Mouse (Mus musculus): ENCODE measurements around the gene Aldh8a1. TPM values are rescaled to one million over a fixed set of nuclear protein-coding genes. Genes with fewer than 3 reads are reported as not detected.

Gene Aldh8a1
- polyA plus RNA-seq, 1 experiment from 2014 or later: 0.38 TPM

DNA sequence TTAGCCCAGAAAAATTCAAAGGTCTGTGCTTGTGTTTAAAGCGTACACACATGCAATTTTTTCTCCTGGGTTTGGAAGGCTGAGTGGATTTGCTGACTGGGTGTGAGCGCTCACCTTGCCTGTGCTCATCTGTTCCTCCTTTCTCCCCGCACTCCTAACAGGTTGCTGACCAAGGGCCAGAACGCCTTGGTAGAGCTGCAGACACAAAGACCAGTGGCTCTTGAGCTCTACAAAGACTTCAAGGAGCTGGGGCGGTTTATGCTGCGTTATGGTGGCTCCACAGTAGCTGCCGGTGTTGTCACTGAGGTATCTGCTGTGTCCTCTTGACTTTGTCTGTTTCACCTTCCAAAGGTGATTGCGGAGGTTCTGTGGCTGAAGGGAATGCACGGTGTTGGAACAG, 9.6 kb upstream of the Aldh8a1 start:
- H3K36me3 ChIP-seq: peaks cover 59% of the 10 kb centered on the region
- H3K4me2 ChIP-seq: no peak overlapping the region
- WGBS: 90% methylated on average over 9 of the region's 9 CpGs
- no peaks in the 10 kb centered on the region for H3K9me3 ChIP-seq (replicated peaks)
- H3K9ac ChIP-seq: no peak overlapping the region
- no peak overlapping the region for H3K27ac ChIP-seq (ENCODE audit: poor library complexity, severe bottlenecking)
- no peaks in the 10 kb centered on the region for H3K27me3 ChIP-seq (replicated peaks)
- ATAC-seq (ENCODE audit: insufficient number of reproducible peaks, low FRiP score): no peak
- H3K4me3 ChIP-seq: no peak overlapping the region
- 0 out of 2 replicates have a peak, but pooled peaks cover 5% of the 10 kb centered on the region for H3K4me1 ChIP-seq (replicated peaks)

GRCm38 (mm10) chr10:21369586-21369985, 7.5 kb upstream of the Aldh8a1 start:
- H3K27ac ChIP-seq (ENCODE audit: poor library complexity, severe bottlenecking): no peak overlapping the region
- H3K27me3 ChIP-seq (replicated peaks): no peaks in the 10 kb centered on the region
- H3K9me3 ChIP-seq (replicated peaks): no peaks in the 10 kb centered on the region
- no peak for ATAC-seq (ENCODE audit: insufficient number of reproducible peaks, low FRiP score)
- no peak overlapping the region for H3K4me3 ChIP-seq
- peaks cover 44% of the 10 kb centered on the region for H3K36me3 ChIP-seq
- no peak overlapping the region for H3K4me2 ChIP-seq
- no peak overlapping the region for H3K9ac ChIP-seq
- H3K4me1 ChIP-seq (replicated peaks): 0 out of 2 replicates have a peak, but pooled peaks cover 5% of the 10 kb centered on the region
- 88% methylated on average over 2 of the region's 2 CpGs for WGBS

DNA sequence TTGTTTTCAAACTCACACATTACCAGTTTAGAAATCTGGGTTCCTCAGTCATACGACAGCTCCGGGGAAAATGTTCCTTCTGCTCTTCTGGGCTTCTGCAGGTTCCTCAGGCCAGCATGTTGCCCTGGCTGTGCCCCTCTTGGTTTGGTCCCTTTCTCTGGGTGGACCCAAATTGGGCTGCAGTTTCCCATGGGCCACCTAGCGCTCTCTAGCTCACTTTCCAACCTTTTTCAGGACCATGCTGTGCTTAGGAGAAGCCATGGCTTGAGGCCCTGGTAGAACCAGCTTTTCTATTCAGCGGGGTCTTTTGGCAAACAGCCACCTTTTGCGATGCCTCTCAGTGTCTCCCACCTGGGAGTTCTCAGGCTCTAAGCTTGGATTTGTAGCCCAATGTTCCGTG, 4.8 kb upstream of the Aldh8a1 start:
- H3K4me1 ChIP-seq (replicated peaks): no peaks in the 10 kb centered on the region
- WGBS: 91% methylated on average over 6 of the region's 6 CpGs
- H3K9me3 ChIP-seq (replicated peaks): no peaks in the 10 kb centered on the region
- H3K36me3 ChIP-seq: peaks cover 30% of the 10 kb centered on the region
- no peaks in the 10 kb centered on the region for H3K27me3 ChIP-seq (replicated peaks)
- H3K9ac ChIP-seq: no peak overlapping the region
- no peak overlapping the region for H3K4me3 ChIP-seq
- H3K27ac ChIP-seq (ENCODE audit: poor library complexity, severe bottlenecking): no peak overlapping the region
- no peak for ATAC-seq (ENCODE audit: insufficient number of reproducible peaks, low FRiP score)
- H3K4me2 ChIP-seq: no peak overlapping the region

DNA sequence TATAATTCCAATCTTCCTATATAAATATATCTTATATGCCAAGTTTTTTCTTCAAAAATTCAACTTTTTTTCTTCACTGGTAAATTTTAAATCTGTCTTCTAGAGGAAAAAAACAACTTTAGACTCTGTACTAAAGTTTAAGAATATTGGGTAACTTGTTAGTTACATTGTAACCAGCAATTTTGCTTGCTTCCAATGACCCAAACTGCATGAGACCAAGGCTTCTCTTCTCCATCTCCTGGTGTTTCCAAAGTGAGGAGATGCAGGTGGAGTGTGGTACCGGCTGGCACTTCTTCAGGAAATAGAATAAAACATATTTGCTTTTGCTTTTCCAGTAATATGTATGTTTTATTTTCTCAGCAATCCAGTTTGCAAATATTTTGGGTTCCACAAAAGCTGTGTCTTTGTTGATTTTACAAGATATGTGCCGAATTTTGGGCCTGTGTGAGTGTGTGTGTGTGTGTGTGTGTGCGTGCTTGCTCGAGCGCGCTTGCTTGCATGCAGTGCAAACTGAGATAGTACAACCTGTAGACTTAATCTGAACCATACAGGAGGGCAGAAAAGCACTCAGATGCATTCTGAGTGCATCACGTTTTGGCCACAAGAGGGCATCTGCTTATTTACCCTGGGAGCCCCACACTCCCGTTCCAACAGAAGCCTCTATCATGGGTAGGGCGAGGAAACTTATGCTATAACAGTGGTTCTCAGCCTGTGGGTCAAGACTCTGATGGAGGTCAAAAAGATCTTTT, 1.3 kb downstream of the Aldh8a1 start:
- H3K4me1 ChIP-seq (replicated peaks): no peaks in the 10 kb centered on the region
- no peak overlapping the region for H3K4me2 ChIP-seq
- peaks cover 15% of the 10 kb centered on the region for H3K27me3 ChIP-seq (replicated peaks)
- H3K9me3 ChIP-seq (replicated peaks): no peaks in the 10 kb centered on the region
- no peak overlapping the region for H3K27ac ChIP-seq (ENCODE audit: poor library complexity, severe bottlenecking)
- no peaks in the 10 kb centered on the region for H3K36me3 ChIP-seq
- no peak overlapping the region for H3K4me3 ChIP-seq
- 68% methylated on average over 9 of the region's 9 CpGs for WGBS
- H3K9ac ChIP-seq: no peak overlapping the region
- ATAC-seq (ENCODE audit: insufficient number of reproducible peaks, low FRiP score): no peak

GRCm38 (mm10) chr10:21382914-21383313, 5.8 kb downstream of the Aldh8a1 start:
- no peak overlapping the region for H3K4me2 ChIP-seq
- 0 out of 2 replicates have a peak, but pooled peaks cover 3% of the 10 kb centered on the region for H3K4me1 ChIP-seq (replicated peaks)
- H3K36me3 ChIP-seq: no peaks in the 10 kb centered on the region
- H3K9me3 ChIP-seq (replicated peaks): no peaks in the 10 kb centered on the region
- H3K27ac ChIP-seq (ENCODE audit: poor library complexity, severe bottlenecking): no peak overlapping the region
- peaks cover 15% of the 10 kb centered on the region for H3K27me3 ChIP-seq (replicated peaks)
- H3K9ac ChIP-seq: no peak overlapping the region
- no peak overlapping the region for H3K4me3 ChIP-seq
- 18% methylated on average over 6 of the region's 6 CpGs for WGBS
- no peak for ATAC-seq (ENCODE audit: insufficient number of reproducible peaks, low FRiP score)

GRCm38 (mm10) chr10:21385111-21385663, 8.1 kb downstream of the Aldh8a1 start:
- H3K4me3 ChIP-seq: no peak overlapping the region
- peaks cover 15% of the 10 kb centered on the region for H3K27me3 ChIP-seq (replicated peaks)
- ATAC-seq (ENCODE audit: insufficient number of reproducible peaks, low FRiP score): no peak
- H3K4me2 ChIP-seq: no peak overlapping the region
- H3K4me1 ChIP-seq (replicated peaks): 0 out of 2 replicates have a peak, but pooled peaks cover 3% of the 10 kb centered on the region
- H3K9ac ChIP-seq: no peak overlapping the region
- no peaks in the 10 kb centered on the region for H3K36me3 ChIP-seq
- H3K27ac ChIP-seq (ENCODE audit: poor library complexity, severe bottlenecking): no peak overlapping the region
- H3K9me3 ChIP-seq (replicated peaks): no peaks in the 10 kb centered on the region
- WGBS: 56% methylated on average over 3 of the region's 3 CpGs

DNA sequence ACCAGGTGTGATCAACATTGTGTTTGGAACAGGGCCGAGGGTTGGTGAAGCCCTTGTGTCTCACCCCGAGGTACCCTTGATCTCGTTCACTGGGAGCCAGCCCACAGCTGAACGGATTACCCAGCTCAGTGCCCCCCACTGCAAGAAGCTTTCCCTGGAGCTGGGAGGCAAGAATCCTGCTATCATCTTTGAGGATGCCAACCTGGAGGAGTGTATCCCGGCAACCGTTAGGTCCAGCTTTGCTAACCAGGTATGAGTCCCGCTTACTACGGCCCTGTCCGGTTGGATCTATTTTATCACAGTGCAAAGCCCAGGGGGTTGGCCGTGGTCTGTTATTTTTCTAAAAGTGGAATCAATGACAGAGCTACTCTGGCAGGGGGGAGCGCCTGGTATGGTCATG, 12.0 kb downstream of the Aldh8a1 start:
- no peaks in the 10 kb centered on the region for H3K27me3 ChIP-seq (replicated peaks)
- H3K4me2 ChIP-seq: no peak overlapping the region
- no peak overlapping the region for H3K27ac ChIP-seq (ENCODE audit: poor library complexity, severe bottlenecking)
- 83% methylated on average over 11 of the region's 11 CpGs for WGBS
- H3K9me3 ChIP-seq (replicated peaks): no peaks in the 10 kb centered on the region
- H3K36me3 ChIP-seq: no peaks in the 10 kb centered on the region
- H3K4me3 ChIP-seq: no peak overlapping the region
- no peak overlapping the region for H3K9ac ChIP-seq
- 0 out of 2 replicates have a peak, but pooled peaks cover 3% of the 10 kb centered on the region for H3K4me1 ChIP-seq (replicated peaks)
- no peak for ATAC-seq (ENCODE audit: insufficient number of reproducible peaks, low FRiP score)

- H3K27ac ChIP-seq (ENCODE audit: poor library complexity, severe bottlenecking): no peak overlapping the region
- no peak overlapping the region for H3K4me3 ChIP-seq
- ATAC-seq (ENCODE audit: insufficient number of reproducible peaks, low FRiP score): no peak
- H3K9me3 ChIP-seq (replicated peaks): no peaks in the 10 kb centered on the region
- no peak overlapping the region for H3K4me2 ChIP-seq
- no peaks in the 10 kb centered on the region for H3K27me3 ChIP-seq (replicated peaks)
- 83% methylated on average over 4 of the region's 4 CpGs for WGBS
- H3K9ac ChIP-seq: no peak overlapping the region
- H3K4me1 ChIP-seq (replicated peaks): peaks cover 7% of the 10 kb centered on the region; the same call in 1 of the 2 replicates
- H3K36me3 ChIP-seq: no peaks in the 10 kb centered on the region
Observed at GRCm38 (mm10) chr10:21390440-21390839, 13.3 kb downstream of the Aldh8a1 start.

DNA sequence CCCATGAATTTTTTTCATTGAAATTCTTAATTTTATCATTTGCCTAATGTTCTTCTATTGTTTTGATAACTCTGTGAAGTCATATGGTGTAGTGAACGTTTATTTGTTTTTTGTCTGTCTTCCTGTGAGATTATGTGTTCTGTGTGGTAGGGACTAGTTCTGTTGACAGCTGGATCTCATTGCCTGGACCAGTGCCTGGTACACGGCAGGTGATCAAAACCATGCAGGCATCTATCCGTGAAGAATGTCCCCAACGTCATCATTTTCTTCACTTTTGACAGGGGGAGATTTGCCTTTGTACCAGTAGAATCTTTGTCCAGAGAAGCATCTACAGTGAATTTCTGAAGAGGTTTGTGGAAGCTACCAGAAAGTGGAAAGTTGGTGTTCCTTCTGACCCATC, 14.2 kb downstream of the Aldh8a1 start:
- Histone ChIP-seq H3K9me3 (replicated peaks) (no peaks in the 10 kb centered on the region), H3K9ac (no peak overlapping the region), H3K4me2 (no peak overlapping the region), H3K4me3 (no peak overlapping the region), H3K4me1 (replicated peaks) (peaks cover 10% of the 10 kb centered on the region; the same call in 1 of the 2 replicates), H3K27me3 (replicated peaks) (no peaks in the 10 kb centered on the region), H3K27ac (ENCODE audit: poor library complexity, severe bottlenecking) (no peak overlapping the region), H3K36me3 (no peaks in the 10 kb centered on the region)
- 54% methylated on average over 4 of the region's 4 CpGs for WGBS
- no peak for ATAC-seq (ENCODE audit: insufficient number of reproducible peaks, low FRiP score)

GRCm38 (mm10) chr10:21393390-21393789, 16.3 kb downstream of the Aldh8a1 start:
- H3K9me3 ChIP-seq (replicated peaks): no peaks in the 10 kb centered on the region
- 62% methylated on average over 2 of the region's 2 CpGs for WGBS
- no peak overlapping the region for H3K9ac ChIP-seq
- no peaks in the 10 kb centered on the region for H3K36me3 ChIP-seq
- H3K4me2 ChIP-seq: no peak overlapping the region
- no peak overlapping the region for H3K27ac ChIP-seq (ENCODE audit: poor library complexity, severe bottlenecking)
- H3K4me3 ChIP-seq: no peak overlapping the region
- no peaks in the 10 kb centered on the region for H3K27me3 ChIP-seq (replicated peaks)
- H3K4me1 ChIP-seq (replicated peaks): peaks cover 18% of the 10 kb centered on the region
- ATAC-seq (ENCODE audit: insufficient number of reproducible peaks, low FRiP score): no peak

- Histone ChIP-seq H3K9me3 (replicated peaks) (no peaks in the 10 kb centered on the region), H3K27me3 (replicated peaks) (no peaks in the 10 kb centered on the region), H3K36me3 (no peaks in the 10 kb centered on the region), H3K4me2 (no peak overlapping the region), H3K27ac (ENCODE audit: poor library complexity, severe bottlenecking) (no peak overlapping the region), H3K4me3 (no peak overlapping the region), H3K4me1 (replicated peaks) (peaks cover 36% of the 10 kb centered on the region), H3K9ac (no peak overlapping the region)
- ATAC-seq (ENCODE audit: insufficient number of reproducible peaks, low FRiP score): peak; percentile 75
- 51% methylated on average over 14 of the region's 14 CpGs for WGBS
Observed at GRCm38 (mm10) chr10:21395426-21396139, 18.5 kb downstream of the Aldh8a1 start.

Data from heart, embryonic 12.5 days (tissue).